Comparison of ENCODE assay signal across 29 mouse cellular contexts in the genomic region with DNA sequence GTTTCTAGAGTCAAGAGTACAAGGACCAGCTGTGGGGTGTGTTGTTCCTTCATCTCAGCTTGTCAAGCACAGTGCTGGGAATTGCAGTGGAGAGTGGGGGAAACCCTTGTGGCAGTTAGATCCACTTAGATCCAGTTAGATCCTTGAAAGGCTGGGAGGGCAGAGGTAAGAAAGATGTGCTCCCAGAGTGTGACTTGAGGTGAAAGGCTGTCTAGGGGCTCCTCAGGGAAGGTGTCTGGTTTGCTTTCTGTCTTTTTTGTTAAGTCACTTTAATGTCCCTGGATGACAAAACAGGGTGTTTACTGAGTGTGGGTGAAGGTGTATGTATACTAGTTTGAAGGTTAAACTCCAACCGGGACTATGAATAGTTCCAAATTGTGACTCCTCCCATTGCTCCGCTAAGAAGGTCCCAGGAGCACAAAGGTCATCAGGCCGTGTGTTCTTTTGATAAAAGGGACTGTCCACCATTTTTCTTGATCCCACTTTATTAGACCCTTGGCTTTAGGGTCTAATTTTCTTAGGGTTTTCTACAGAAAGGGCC. TPM values are rescaled to one million over a fixed set of nuclear protein-coding genes. Genes with fewer than 3 reads are reported as not detected.
A peak's percentile ranks its signal among the peaks of the same experiment; 100 is the strongest.
DNase-seq lines count a peak whose midpoint lies in the region; ATAC-seq and TF ChIP-seq lines count a peak whose summit lies in the region.
"Had no signal": no experiment of that assay in that cellular context is flagged by ENCODE, and none has a peak within 500 bp of the region (broad histone marks: within the 10 kb centered on the region; RNA-seq: fewer than 3 reads in every experiment).

No protein-coding gene starts in this region.

- H3K9ac ChIP-seq in liver, adult 2 months (ENCODE audit: low read depth, low read length) = no peak overlapping the region
- H3K9ac ChIP-seq in liver, embryonic 11.5 days (ENCODE audit: low read depth, low read length) = no peak overlapping the region
- H3K9ac ChIP-seq in forebrain, embryonic 11.5 days (ENCODE audit: low read length) = no peak overlapping the region
- H3K9ac ChIP-seq: embryonic facial prominence, embryonic 13.5 days; forebrain, embryonic 13.5 days; heart, embryonic 13.5 days; hindbrain, embryonic 14.5 days had no signal

- no peaks in the 10 kb centered on the region for H3K27me3 ChIP-seq in liver, adult 2 months (ENCODE audit: control insufficient read depth, insufficient read depth, low read length)
- H3K27me3 ChIP-seq in liver, embryonic 11.5 days (replicated peaks; ENCODE audit: control insufficient read depth, insufficient read depth, low read length) = peaks cover 8% of the 10 kb centered on the region; the same call in 1 of the 2 replicates
- H3K27me3 ChIP-seq in small intestine, adult 2 months (ENCODE audit: control insufficient read depth, insufficient read depth, low read length) = no peaks in the 10 kb centered on the region
- no peaks in the 10 kb centered on the region for H3K27me3 ChIP-seq in forebrain, embryonic 11.5 days (ENCODE audit: control insufficient read depth, insufficient read depth, low read length)
- H3K27me3 ChIP-seq: forebrain, embryonic 13.5 days had no signal

- H3K4me1 ChIP-seq in liver, adult 2 months (ENCODE audit: control insufficient read depth, insufficient read depth, low read length) = peaks cover 11% of the 10 kb centered on the region
- peaks cover 22% of the 10 kb centered on the region for H3K4me1 ChIP-seq in liver, embryonic 11.5 days (replicated peaks; ENCODE audit: control insufficient read depth, insufficient read depth, low read length)
- H3K4me1 ChIP-seq in small intestine, adult 2 months (ENCODE audit: control insufficient read depth, insufficient read depth, insufficient read length, low read length) = peaks cover 39% of the 10 kb centered on the region
- peaks cover 17% of the 10 kb centered on the region for H3K4me1 ChIP-seq in forebrain, embryonic 11.5 days (replicated peaks; ENCODE audit: control insufficient read depth, insufficient read depth, low read length)

- no peak overlapping the region for H3K27ac ChIP-seq in liver, adult 2 months (replicated peaks; ENCODE audit: insufficient read depth, low read depth, low read length)
- no peak overlapping the region for H3K27ac ChIP-seq in liver, embryonic 11.5 days (ENCODE audit: low read depth, low read length)
- peak overlapping the region; percentile 59 for H3K27ac ChIP-seq in small intestine, adult 2 months (ENCODE audit: insufficient read depth, low read depth, low read length)
- no peak overlapping the region for H3K27ac ChIP-seq in forebrain, embryonic 11.5 days (ENCODE audit: low read depth, low read length)
- H3K27ac ChIP-seq: embryonic facial prominence, embryonic 10.5 days; embryonic facial prominence, embryonic 13.5 days; forebrain, embryonic 13.5 days; heart, adult 2 months; heart, embryonic 10.5 days; heart, embryonic 13.5 days; hindbrain, embryonic 14.5 days; hindbrain, postnatal 0 days had no signal

- WGBS in liver, adult 2 months = 26% methylated on average over 3 of the region's 3 CpGs
- WGBS in liver, embryonic 11.5 days = 60% methylated on average over 3 of the region's 3 CpGs
- 16% methylated on average over 3 of the region's 3 CpGs for WGBS in small intestine, adult 2 months
- WGBS in forebrain, embryonic 11.5 days = 79% methylated on average over 3 of the region's 3 CpGs

- no peaks in the 10 kb centered on the region for H3K79me2 ChIP-seq in liver, adult 2 months (ENCODE audit: control insufficient read depth, insufficient read depth, low read length)

- TF ChIP-seq CTCF in liver, adult 2 months (IDR thresholded peaks at IDR 0.05; ENCODE audit: low read depth, low read length) = no peak
- TF ChIP-seq CTCF in small intestine, adult 2 months (IDR thresholded peaks at IDR 0.05; ENCODE audit: extremely low read depth, insufficient read length, insufficient replicate concordance, low read depth, low read length) = no peak

- no peaks in the 10 kb centered on the region for H3K9me3 ChIP-seq in liver, embryonic 11.5 days (ENCODE audit: control insufficient read depth, low read length)
- H3K9me3 ChIP-seq in forebrain, embryonic 11.5 days (ENCODE audit: control insufficient read depth, low read length) = no peaks in the 10 kb centered on the region
- H3K9me3 ChIP-seq: embryonic facial prominence, embryonic 10.5 days; embryonic facial prominence, embryonic 13.5 days; forebrain, embryonic 13.5 days; heart, embryonic 10.5 days; heart, embryonic 13.5 days had no signal

- DNase-seq in liver, adult 2 months (ENCODE audit: extremely low read depth, low read depth, low spot score) = peak; percentile 80
- DNase-seq in liver, embryonic 11.5 days (ENCODE audit: low spot score) = no peak
- peak; percentile 71 for DNase-seq in ES-CJ7 (ENCODE audit: low read depth, low spot score)
- DNase-seq in ZHBTc4 (ENCODE audit: low read depth, low spot score) = peak; percentile 83
- no peak for DNase-seq in forebrain, embryonic 11.5 days (ENCODE audit: low spot score)
- no peak for DNase-seq in thymus, postnatal 10 days (ENCODE audit: low spot score in 2 of 2)
- DNase-seq: adrenal gland, postnatal 36 days; B cell, adult 2 months; cerebellum, adult 11 months; cerebellum, adult 2 months; cerebellum, adult 9-11 months; cerebellum, postnatal 25 days; embryo, embryonic 11 days; gastrocnemius, postnatal 10 days; gastrocnemius, postnatal 36 days; heart, adult 2 months; heart, postnatal 14 days; heart, postnatal 4 days had no signal

- H3K36me3 ChIP-seq in liver, adult 2 months (ENCODE audit: control insufficient read depth, insufficient read depth, low read length) = no peaks in the 10 kb centered on the region
- no peaks in the 10 kb centered on the region for H3K36me3 ChIP-seq in liver, embryonic 11.5 days (ENCODE audit: control insufficient read depth, insufficient read depth, low read length)
- H3K36me3 ChIP-seq in small intestine, adult 2 months (ENCODE audit: control insufficient read depth, insufficient read depth, low read length) = no peaks in the 10 kb centered on the region
- H3K36me3 ChIP-seq in forebrain, embryonic 11.5 days (ENCODE audit: control insufficient read depth, insufficient read depth, low read length) = no peaks in the 10 kb centered on the region
- H3K36me3 ChIP-seq: embryonic facial prominence, embryonic 10.5 days; embryonic facial prominence, embryonic 13.5 days; heart, embryonic 10.5 days; heart, embryonic 13.5 days had no signal

- no peak for ATAC-seq in liver, embryonic 11.5 days (replicated peaks; ENCODE audit: low FRiP score)
- no peak for ATAC-seq in forebrain, embryonic 11.5 days (replicated peaks; ENCODE audit: low FRiP score)
- ATAC-seq: forebrain, embryonic 13.5 days; forebrain, embryonic 16.5 days; hindbrain, postnatal 0 days had no signal

- no peak overlapping the region for H3K4me3 ChIP-seq in liver, adult 2 months (ENCODE audit: insufficient read depth, low read depth, low read length)
- H3K4me3 ChIP-seq in liver, embryonic 11.5 days (ENCODE audit: low read depth, low read length) = no peak overlapping the region
- no peak overlapping the region for H3K4me3 ChIP-seq in small intestine, adult 2 months (ENCODE audit: low read depth, low read length)
- H3K4me3 ChIP-seq in forebrain, embryonic 11.5 days (ENCODE audit: low read depth, low read length) = no peak overlapping the region
- H3K4me3 ChIP-seq: embryonic facial prominence, embryonic 10.5 days; embryonic facial prominence, embryonic 13.5 days; erythroblast, embryonic 14.5 days; forebrain, embryonic 13.5 days; heart, adult 2 months; heart, embryonic 10.5 days; heart, embryonic 13.5 days had no signal

- no peak for TF ChIP-seq POLR2A in liver, adult 2 months (IDR thresholded peaks at IDR 0.05; ENCODE audit: extremely low read depth, insufficient read depth, low read length)
- TF ChIP-seq POLR2A in small intestine, adult 2 months (IDR thresholded peaks at IDR 0.05; ENCODE audit: low read depth, low read length) = no peak

- H3K4me2 ChIP-seq in liver, embryonic 11.5 days = no peak overlapping the region
- no peak overlapping the region for H3K4me2 ChIP-seq in forebrain, embryonic 11.5 days (ENCODE audit: low read depth, low read length, severe bottlenecking)
- H3K4me2 ChIP-seq: embryonic facial prominence, embryonic 13.5 days; forebrain, embryonic 13.5 days; heart, embryonic 13.5 days; hindbrain, embryonic 14.5 days had no signal

RNA-seq across cellular contexts. Expression of a gene that starts 40.2 kb away (rescaled TPM):
- total RNA-seq in liver, adult 2 months (2014; rRNA removed) = 10.0 and 11.1 TPM in 2 replicates
- polyA plus RNA-seq in liver, adult 2 months (2012; rRNA removed) = 26.3 and 27.4 TPM in 2 replicates
- 7.7 and 8.2 TPM in 2 replicates for polyA plus RNA-seq in liver, embryonic 11.5 days (2014; fragmentation: Nextera tagmentation; extraction: Ambion mirVana)
- 26.1 and 52.4 TPM in 2 replicates for polyA plus RNA-seq in small intestine, adult 2 months (2012; rRNA removed)
- 63.0 and 70.3 TPM in 2 replicates for polyA plus RNA-seq in forebrain, embryonic 11.5 days (2014; fragmentation: Nextera tagmentation; extraction: Ambion mirVana)
- total RNA-seq: granulocyte monocyte progenitor cell, adult 5-6 weeks had no signal

Comparison
In these comparisons a context has a peak if more than half of its experiments do, and no peak if none do; other contexts are left out.
1. DNase-seq: peak in liver, adult 2 months (single experiment), ES-CJ7 (single experiment) and ZHBTc4 (single experiment); none in liver, embryonic 11.5 days (single experiment), forebrain, embryonic 11.5 days (single experiment) and thymus, postnatal 10 days (0 of 2).